Comparison of ENCODE assay signal across 12 mouse cellular contexts in the genomic region with DNA sequence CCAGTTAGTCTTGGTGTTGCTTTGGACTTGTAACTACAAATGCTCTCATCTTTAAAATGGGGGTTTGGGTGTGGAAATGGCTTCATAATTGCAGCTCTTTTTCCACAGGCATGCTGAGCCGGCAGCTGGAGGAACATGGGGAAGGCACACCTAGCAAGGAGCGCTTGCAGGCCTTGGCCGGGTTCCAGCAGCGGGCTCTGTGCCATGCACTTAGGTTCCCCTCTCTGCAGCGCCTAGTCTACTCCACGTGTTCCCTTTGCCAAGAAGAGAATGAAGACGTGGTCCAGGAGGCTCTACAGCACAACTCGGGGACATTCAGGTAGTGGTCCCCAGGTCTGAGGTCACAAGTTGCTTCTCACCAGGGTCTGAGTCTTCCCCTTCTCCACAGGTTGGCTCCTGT. TPM values are rescaled to one million over a fixed set of nuclear protein-coding genes. Genes with fewer than 3 reads are reported as not detected.
DNase-seq lines count a peak whose midpoint lies in the region; ATAC-seq and TF ChIP-seq lines count a peak whose summit lies in the region.
"Had no signal": no experiment of that assay in that cellular context is flagged by ENCODE, and none has a peak within 500 bp of the region (broad histone marks: within the 10 kb centered on the region; RNA-seq: fewer than 3 reads in every experiment).

No protein-coding gene starts in this region.

- no peaks in the 10 kb centered on the region for H3K9me3 ChIP-seq in heart, postnatal 0 days (replicated peaks; ENCODE audit: control insufficient read depth, low read length)
- H3K9me3 ChIP-seq: G1E had no signal

- no peak overlapping the region for H3K4me3 ChIP-seq in heart, postnatal 0 days (ENCODE audit: low read depth, low read length)
- H3K4me3 ChIP-seq: neural tube, embryonic 12.5 days had no signal

- H3K4me1 ChIP-seq in heart, postnatal 0 days (ENCODE audit: control insufficient read depth, insufficient read depth), result peaks cover 14% of the 10 kb centered on the region

- H3K36me3 ChIP-seq in heart, postnatal 0 days (replicated peaks; ENCODE audit: control insufficient read depth, insufficient read depth, low read length), result peaks cover 80% of the 10 kb centered on the region

- no peak overlapping the region for H3K27ac ChIP-seq in heart, postnatal 0 days (ENCODE audit: low read depth)
- H3K27ac ChIP-seq: neural tube, embryonic 12.5 days had no signal

- ATAC-seq in heart, postnatal 0 days (ENCODE audit: insufficient read depth, low read depth), result peak; percentile 61
- no peak for ATAC-seq in erythroid progenitor cell, adult 5-6 weeks (replicated peaks; ENCODE audit: low FRiP score, poor library complexity, severe bottlenecking)

- H3K9ac ChIP-seq in heart, postnatal 0 days (replicated peaks; ENCODE audit: low read depth, low read length), result no peak overlapping the region
- H3K9ac ChIP-seq: neural tube, embryonic 12.5 days had no signal

- TF ChIP-seq CTCF in heart, postnatal 0 days (IDR thresholded peaks at IDR 0.05; ENCODE audit: low read depth), result no peak

- 24% methylated on average over 8 of the region's 8 CpGs for WGBS in heart, postnatal 0 days

- H3K4me2 ChIP-seq in heart, postnatal 0 days (ENCODE audit: low read depth, low read length), result no peak overlapping the region
- H3K4me2 ChIP-seq: neural tube, embryonic 12.5 days had no signal

- DNase-seq in heart, postnatal 0 days (ENCODE audit: low spot score), result peak; percentile 55
- DNase-seq in heart, adult 11 months, result no peak
- peak; percentile 46 for DNase-seq in ovary, postnatal 36 days (ENCODE audit: low spot score)
- no peak for DNase-seq in ovary, adult 18-20 months (ENCODE audit: low spot score)
- peak; percentile 22 for DNase-seq in kidney, adult 9 months
- peak; percentile 14 for DNase-seq in lung, postnatal 25 days (ENCODE audit: low spot score)
- DNase-seq in urinary bladder, postnatal 10 days (ENCODE audit: low spot score), result no peak
- DNase-seq: layer of hippocampus, postnatal 36 days had no signal

- no peak for TF ChIP-seq EP300 in heart, postnatal 0 days (IDR thresholded peaks at IDR 0.05; ENCODE audit: low read depth)

- no peaks in the 10 kb centered on the region for H3K27me3 ChIP-seq in heart, postnatal 0 days (ENCODE audit: control insufficient read depth, insufficient read depth, low read length)
- H3K27me3 ChIP-seq: neural tube, embryonic 12.5 days had no signal

RNA-seq across cellular contexts. Expression of a gene that starts 5.4 kb away (rescaled TPM):
- total RNA-seq in heart, postnatal 0 days (2014; rRNA removed; ENCODE audit: low replicate concordance), result 8.7 and 19.3 TPM in 2 replicates
- 11.4 and 13.1 TPM in 2 replicates for polyA plus RNA-seq in heart, postnatal 0 days (2015; fragmentation: Nextera tagmentation; extraction: Ambion mirVana)
- 2.5 and 2.9 TPM in 2 replicates for total RNA-seq in erythroid progenitor cell, adult 5-6 weeks (2015; ENCODE audit: low replicate concordance)
- total RNA-seq in erythroid progenitor cell, adult 5-6 weeks (2017; ENCODE audit: low replicate concordance), result 3.7 and 6.4 TPM in 2 replicates

RNA-seq across cellular contexts. Expression of a gene that starts 19.2 kb away (rescaled TPM):
- 8.4 and 10.3 TPM in 2 replicates for total RNA-seq in heart, postnatal 0 days (2014; rRNA removed; ENCODE audit: low replicate concordance)
- polyA plus RNA-seq in heart, postnatal 0 days (2015; fragmentation: Nextera tagmentation; extraction: Ambion mirVana), result 3.6 and 4.4 TPM in 2 replicates
- total RNA-seq in erythroid progenitor cell, adult 5-6 weeks (2015; ENCODE audit: low replicate concordance), result 43.2 and 48.2 TPM in 2 replicates
- total RNA-seq in erythroid progenitor cell, adult 5-6 weeks (2017; ENCODE audit: low replicate concordance), result 15.7 and 25.2 TPM in 2 replicates

RNA-seq across cellular contexts. Expression of a gene that starts 22.1 kb away (rescaled TPM):
- not detected in 2 replicates for total RNA-seq in heart, postnatal 0 days (2014; rRNA removed; ENCODE audit: low replicate concordance)
- not detected in 2 replicates for polyA plus RNA-seq in heart, postnatal 0 days (2015; fragmentation: Nextera tagmentation; extraction: Ambion mirVana)
- not detected in 2 replicates for total RNA-seq in erythroid progenitor cell, adult 5-6 weeks (2015; ENCODE audit: low replicate concordance)
- not detected in 2 replicates for total RNA-seq in erythroid progenitor cell, adult 5-6 weeks (2017; ENCODE audit: low replicate concordance)
- total RNA-seq: layer of hippocampus, postnatal 36 days had no signal
- polyA plus RNA-seq: G1E; heart, embryonic 14.5 days; neural tube, embryonic 12.5 days had no signal

RNA-seq across cellular contexts. Expression of a gene that starts 25.3 kb away (rescaled TPM):
- not detected in 2 replicates for total RNA-seq in heart, postnatal 0 days (2014; rRNA removed; ENCODE audit: low replicate concordance)
- not detected in 2 replicates for polyA plus RNA-seq in heart, postnatal 0 days (2015; fragmentation: Nextera tagmentation; extraction: Ambion mirVana)
- not detected in 2 replicates for total RNA-seq in erythroid progenitor cell, adult 5-6 weeks (2015; ENCODE audit: low replicate concordance)
- not detected in 2 replicates for total RNA-seq in erythroid progenitor cell, adult 5-6 weeks (2017; ENCODE audit: low replicate concordance)
- total RNA-seq: G1E; layer of hippocampus, postnatal 36 days had no signal
- polyA plus RNA-seq: G1E; heart, embryonic 14.5 days; neural tube, embryonic 12.5 days had no signal

Comparison
In these comparisons a context has a peak if more than half of its experiments do, and no peak if none do; other contexts are left out.
1. DNase-seq: peak in heart, postnatal 0 days (single experiment), ovary, postnatal 36 days (single experiment), kidney, adult 9 months (single experiment) and lung, postnatal 25 days (single experiment); none in heart, adult 11 months (single experiment), ovary, adult 18-20 months (single experiment) and urinary bladder, postnatal 10 days (single experiment).